Mouse (Mus musculus): ENCODE results near the gene Epn1.

Epn1 gene

GRCm38 (mm10) chr7:5080010-5080751 lies at the start of gene Epn1:
TSS of gene Epn1 (plus strand) at chr7:5080235.
- peak; percentile 96 to 98 for DNase-seq (ENCODE audit: low spot score in 2 of 2)

GRCm38 (mm10) chr7:5030554-5031275 lies 49.3 kb upstream of the Epn1 start:
- DNase-seq (ENCODE audit: low spot score in 2 of 2): no peak

- DNase-seq (ENCODE audit: low spot score in 2 of 2): no peak
Measured at GRCm38 (mm10) chr7:5031496-5031895, 48.5 kb upstream of the Epn1 start.

GRCm38 (mm10) chr7:5033818-5034217 lies 46.2 kb upstream of the Epn1 start, which contains the start of gene 4632433K11Rik:
TSS of gene 4632433K11Rik (plus strand) at chr7:5034118.
- no peak for DNase-seq (ENCODE audit: low spot score in 2 of 2)

- DNase-seq (ENCODE audit: low spot score in 2 of 2): no peak
Measured at GRCm38 (mm10) chr7:5035628-5036027, 44.4 kb upstream of the Epn1 start.

GRCm38 (mm10) chr7:5036136-5036535 lies 43.9 kb upstream of the Epn1 start:
- no peak for DNase-seq (ENCODE audit: low spot score in 2 of 2)

GRCm38 (mm10) chr7:5037026-5037425 lies 43.0 kb upstream of the Epn1 start:
- DNase-seq (ENCODE audit: low spot score in 2 of 2): no peak

GRCm38 (mm10) chr7:5037467-5037866 lies 42.6 kb upstream of the Epn1 start:
- DNase-seq (ENCODE audit: low spot score in 2 of 2): no peak

GRCm38 (mm10) chr7:5038109-5038732 lies 41.8 kb upstream of the Epn1 start, which contains the start of gene Zfp784:
TSS of gene Zfp784 (minus strand) at chr7:5038446.
- peak; percentile 87 to 93 for DNase-seq (ENCODE audit: low spot score in 2 of 2)

- no peak for DNase-seq (ENCODE audit: low spot score in 2 of 2)
Measured at GRCm38 (mm10) chr7:5038940-5039339, 41.1 kb upstream of the Epn1 start.

- no peak for DNase-seq (ENCODE audit: low spot score in 2 of 2)
Measured at GRCm38 (mm10) chr7:5044981-5045380, 35.1 kb upstream of the Epn1 start.

GRCm38 (mm10) chr7:5046112-5046511 lies 33.9 kb upstream of the Epn1 start:
- DNase-seq (ENCODE audit: low spot score in 2 of 2): no peak

- DNase-seq (ENCODE audit: low spot score in 2 of 2): no peak
Measured at GRCm38 (mm10) chr7:5047313-5047712, 32.7 kb upstream of the Epn1 start.

GRCm38 (mm10) chr7:5051193-5052192 lies 28.5 kb upstream of the Epn1 start, which contains the start of gene Zfp580:
TSS of gene Zfp580 (plus strand) at chr7:5051538.
- peak; percentile 70 to 76 for DNase-seq (ENCODE audit: low spot score in 2 of 2)

- no peak for DNase-seq (ENCODE audit: low spot score in 2 of 2)
Measured at GRCm38 (mm10) chr7:5052438-5052837, 27.6 kb upstream of the Epn1 start.

GRCm38 (mm10) chr7:5052931-5053343 lies 27.1 kb upstream of the Epn1 start:
- DNase-seq (ENCODE audit: low spot score in 2 of 2): no peak

GRCm38 (mm10) chr7:5053456-5054179 lies 26.4 kb upstream of the Epn1 start:
- DNase-seq (ENCODE audit: low spot score in 2 of 2): peak in 1 of 2 experiments; percentile 51

GRCm38 (mm10) chr7:5056651-5057263 lies 23.3 kb upstream of the Epn1 start:
- peak; percentile 57 to 64 for DNase-seq (ENCODE audit: low spot score in 2 of 2)

GRCm38 (mm10) chr7:5057381-5057780 lies 22.7 kb upstream of the Epn1 start:
- DNase-seq (ENCODE audit: low spot score in 2 of 2): no peak

GRCm38 (mm10) chr7:5057804-5058203 lies 22.2 kb upstream of the Epn1 start:
- DNase-seq (ENCODE audit: low spot score in 2 of 2): no peak

All from right cerebral cortex, adult 2 months (tissue).